Mouse (Mus musculus): ENCODE measurements around the gene Nfic. TPM values are rescaled to one million over a fixed set of nuclear protein-coding genes. Genes with fewer than 3 reads are reported as not detected.

Gene Nfic
- total RNA-seq, 2 experiments from 2014 or later, result 87.9 to 96.9 TPM

DNA sequence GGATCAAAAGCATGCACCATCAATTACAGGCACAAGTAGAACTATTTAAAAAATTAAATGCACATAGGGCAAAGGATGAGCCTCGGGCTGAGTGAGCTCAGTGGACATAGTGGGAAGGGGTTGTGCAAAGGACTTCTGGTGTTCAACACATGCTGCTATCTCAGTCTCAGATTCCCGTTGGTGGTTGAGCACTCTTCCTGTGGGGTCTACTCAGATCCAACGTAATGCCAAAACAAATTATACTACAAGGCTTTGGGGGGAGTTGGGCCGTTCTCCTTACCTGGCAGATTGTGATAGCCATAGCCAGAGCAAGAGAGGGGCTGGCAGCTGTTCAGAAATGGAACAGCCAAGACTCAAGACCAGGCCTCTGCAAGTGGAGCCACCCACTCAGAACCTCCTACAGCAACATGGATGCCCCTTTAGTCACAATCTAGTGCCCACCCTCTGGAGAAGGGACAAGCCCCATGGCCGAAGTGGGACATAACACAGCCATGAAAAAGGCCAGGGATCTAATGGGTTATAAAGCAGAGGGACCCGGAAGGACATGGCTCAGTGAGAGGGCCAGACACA, 75.5 kb downstream of the Nfic start:
- intact Hi-C loops (cut with DNase I), result no loop called here
- no peak for DNase-seq (ENCODE audit: low spot score in 2 of 2)

DNA sequence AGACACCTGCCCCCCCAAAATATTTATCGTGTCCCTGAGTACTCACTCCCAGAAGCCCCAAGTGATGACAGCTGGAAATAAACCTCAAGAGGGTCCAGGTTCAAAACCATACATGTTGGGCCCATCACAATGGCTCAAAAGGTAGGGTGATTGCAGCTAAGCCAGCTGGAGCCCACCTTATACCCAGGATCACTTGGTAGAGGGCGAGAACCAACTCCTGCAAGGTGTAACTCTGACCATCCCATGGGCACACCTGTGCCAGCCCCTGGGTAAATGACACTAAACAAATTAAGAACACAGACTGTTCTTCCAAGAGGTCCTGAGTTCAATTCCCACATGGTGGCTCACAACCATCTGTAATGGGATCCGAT, 76.3 kb downstream of the Nfic start:
- intact Hi-C loops (cut with DNase I), result no loop called here
- DNase-seq (ENCODE audit: low spot score in 2 of 2), result no peak

- intact Hi-C loops (cut with DNase I), result no loop called here
- DNase-seq (ENCODE audit: low spot score in 2 of 2), result peak; percentile 100
These were observed 76.8 kb downstream of the Nfic start for GRCm38 (mm10) chr10:81378553-81379182.

DNA sequence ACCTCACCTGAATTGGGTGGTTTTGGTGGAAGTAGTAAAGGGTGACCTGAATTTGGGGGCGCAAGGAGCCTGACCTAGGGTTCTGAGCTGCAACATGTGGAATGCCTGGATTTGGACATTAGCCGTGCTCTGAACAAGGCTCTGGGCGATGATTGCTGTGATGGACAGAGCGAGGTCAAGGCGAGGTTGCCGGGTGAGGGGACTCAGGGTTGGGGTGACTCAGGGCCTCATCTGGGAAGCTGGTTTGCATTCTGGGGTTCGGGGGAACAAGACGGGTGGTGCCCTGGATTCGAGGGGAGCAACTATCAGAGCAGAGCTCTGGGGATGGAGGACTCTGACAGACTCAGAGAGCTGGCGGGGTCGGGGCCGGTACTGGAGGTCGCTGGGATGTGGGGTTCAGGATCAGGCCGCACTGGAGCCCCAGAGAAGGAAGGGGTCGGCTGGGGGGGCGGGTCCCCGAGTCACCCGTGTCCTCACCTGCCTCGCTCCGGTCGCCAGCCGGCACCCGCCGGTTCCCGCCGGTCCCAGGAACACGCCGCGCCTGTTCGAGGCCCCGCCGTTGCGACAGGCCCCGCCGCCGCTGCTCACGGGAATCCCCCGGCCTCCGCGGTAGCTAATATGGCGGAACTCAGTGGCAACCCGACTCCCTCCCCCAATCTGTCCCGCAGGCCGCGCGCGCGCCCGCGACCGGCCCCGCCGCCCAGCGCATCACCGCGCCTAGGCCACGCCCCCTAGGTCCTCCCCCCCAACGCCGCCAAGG, 77.5 kb downstream of the Nfic start, which contains the start of gene Fzr1:
TSS of gene Fzr1 (minus strand) at position 724 of the 760 bp plus-strand sequence.
- no peak for DNase-seq (ENCODE audit: low spot score in 2 of 2)
- intact Hi-C loops (cut with DNase I), result no loop called here

- DNase-seq (ENCODE audit: low spot score in 2 of 2), result no peak
These were observed 78.1 kb downstream of the Nfic start for GRCm38 (mm10) chr10:81377362-81377664.

DNA sequence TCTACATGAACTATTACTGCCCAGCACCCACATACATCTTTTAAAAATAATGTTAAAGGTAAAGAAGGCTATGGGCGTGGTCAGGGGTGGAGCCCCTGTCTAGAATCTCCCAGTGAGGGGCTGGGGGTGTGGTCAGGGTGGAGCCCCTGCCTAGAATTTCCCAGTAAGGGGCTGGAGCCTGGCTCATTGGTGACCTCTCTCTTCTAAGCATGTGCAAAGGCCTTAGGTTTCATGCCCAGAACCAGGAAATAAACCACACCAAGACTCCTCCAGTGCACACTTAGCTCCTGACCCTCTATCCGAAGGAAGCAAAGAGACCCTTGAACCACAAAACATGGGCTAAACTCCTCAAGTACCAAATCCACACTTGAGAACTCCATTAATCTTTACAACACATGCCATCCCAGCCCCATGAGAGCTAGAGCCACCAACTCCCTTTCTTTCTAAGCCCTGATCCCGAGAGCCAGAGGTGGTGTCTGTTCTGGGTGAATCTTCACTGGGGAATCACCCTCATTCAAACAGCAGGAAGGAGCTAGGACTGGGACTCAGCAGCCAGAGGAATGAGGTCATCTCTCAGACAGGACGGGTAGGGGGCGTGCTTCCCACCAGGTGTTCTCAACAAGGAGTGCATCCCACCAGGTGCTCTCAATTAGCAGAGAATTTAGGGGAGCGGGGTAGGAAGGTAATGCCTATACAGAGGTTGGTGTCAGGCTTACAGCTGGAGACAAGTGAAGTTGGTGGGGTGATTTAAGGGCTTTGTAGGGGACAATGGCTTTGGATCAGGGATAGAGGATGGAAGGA, 78.7 kb downstream of the Nfic start:
- DNase-seq (ENCODE audit: low spot score in 2 of 2), result no peak
- intact Hi-C loops (cut with DNase I), result no loop called here

More at GRCm38 (mm10) chr10:81377362-81377664, 78.1 kb downstream of the Nfic start:
- intact Hi-C loops (cut with DNase I), result no loop called here

DNA sequence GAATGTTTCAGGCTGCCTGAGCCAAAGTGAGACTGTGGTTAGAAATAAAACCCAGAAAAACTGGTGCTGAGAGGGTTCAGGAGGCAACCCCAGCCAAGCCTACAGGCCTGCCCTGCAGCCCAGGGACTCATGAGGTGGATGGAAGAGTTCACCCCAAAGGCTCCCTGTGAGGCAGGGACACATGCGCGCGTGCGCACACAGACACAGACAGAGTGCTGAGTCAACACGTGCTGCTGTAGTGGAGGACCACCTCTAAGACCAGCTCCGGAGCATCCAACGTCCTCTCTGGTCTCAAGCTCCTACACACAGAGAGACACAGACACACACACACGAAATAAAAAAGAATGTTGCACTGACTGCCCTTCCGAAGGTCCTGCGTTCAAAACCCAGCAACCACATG, 80.1 kb downstream of the Nfic start:
- no peak for DNase-seq (ENCODE audit: low spot score in 2 of 2)
- intact Hi-C loops (cut with DNase I), result no loop called here

- intact Hi-C loops (cut with DNase I), result no loop called here
- no peak for DNase-seq (ENCODE audit: low spot score in 2 of 2)
These were observed 88.3 kb downstream of the Nfic start for GRCm38 (mm10) chr10:81367207-81367495.

DNA sequence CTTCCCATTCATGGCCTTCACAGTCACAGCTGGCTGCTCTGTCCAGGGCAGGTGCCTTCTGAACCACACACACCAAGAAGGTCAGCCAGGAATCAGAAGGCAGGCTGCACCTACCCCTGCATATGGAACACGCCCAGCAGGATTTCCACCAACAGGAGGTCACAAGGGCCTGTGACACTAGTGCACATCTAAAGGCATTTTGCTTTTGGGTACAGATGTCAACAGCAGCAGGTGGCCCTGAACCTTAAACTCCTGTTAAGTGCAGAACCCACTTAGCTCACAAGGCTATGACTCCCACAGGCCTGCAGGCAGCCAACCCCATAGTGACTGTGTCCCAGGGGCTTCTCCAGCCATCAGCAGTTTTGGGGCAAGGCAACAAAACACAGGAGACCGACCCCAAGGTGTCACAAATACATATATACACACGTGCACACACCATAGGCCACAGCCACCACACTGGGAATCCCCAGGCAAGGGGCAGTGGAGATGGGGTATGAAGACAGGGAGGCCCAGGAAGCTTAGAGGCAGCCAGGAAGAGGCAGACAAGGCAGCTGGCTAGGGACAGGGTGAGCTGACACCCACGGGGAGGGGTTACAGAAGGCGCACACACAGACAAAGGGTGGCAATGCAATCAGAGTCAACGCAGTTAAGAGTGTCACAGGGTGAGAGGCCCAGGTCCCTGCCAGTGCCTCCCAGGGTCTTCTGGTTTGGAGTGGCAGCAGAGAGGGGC, 88.8 kb downstream of the Nfic start:
- DNase-seq (ENCODE audit: low spot score in 2 of 2), result no peak
- intact Hi-C loops (cut with DNase I), result no loop called here

DNA sequence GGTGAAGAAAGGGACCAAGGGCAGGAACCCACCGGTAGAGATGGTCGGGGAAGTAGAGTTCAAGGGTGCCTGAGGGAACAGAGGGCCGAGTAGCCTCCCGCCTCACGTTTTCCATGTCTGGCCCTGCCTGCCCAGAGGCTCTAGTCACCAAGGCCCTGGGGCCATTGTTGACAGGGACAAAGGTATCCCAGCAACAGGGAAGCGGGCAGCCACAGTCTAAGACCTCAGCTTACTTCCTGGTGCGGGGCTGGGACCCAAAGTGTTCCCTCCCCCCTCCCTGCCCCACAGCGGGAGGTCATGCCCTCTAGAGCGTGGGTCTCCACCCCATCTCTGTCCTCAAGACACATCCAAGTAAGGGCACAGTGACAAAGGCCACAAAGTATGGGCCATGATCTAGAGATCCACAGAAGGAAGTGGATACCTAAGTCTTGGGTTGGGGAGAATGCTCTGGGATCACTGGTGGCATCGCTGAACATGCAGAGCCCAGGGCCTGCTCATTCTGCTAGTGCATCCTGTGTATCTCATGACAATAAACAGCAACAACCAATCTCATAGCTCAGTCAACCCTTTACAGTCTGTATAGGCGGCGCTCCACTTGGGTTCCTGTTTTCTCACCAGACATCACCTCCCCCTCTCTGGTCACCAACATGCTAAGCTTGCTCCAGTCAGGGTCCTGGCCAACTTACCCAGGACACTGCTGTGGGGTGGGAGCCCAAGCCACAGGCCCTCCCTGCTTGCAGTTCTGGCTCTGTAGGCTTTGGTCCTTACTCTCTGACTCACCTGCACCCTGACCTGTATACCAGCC, 89.6 kb downstream of the Nfic start, which contains the start of gene 4930404N11Rik:
TSS of gene 4930404N11Rik (minus strand) at position 145 of the 805 bp plus-strand sequence.
- no peak for DNase-seq (ENCODE audit: low spot score in 2 of 2)
- intact Hi-C loops (cut with DNase I), result no loop called here

DNA sequence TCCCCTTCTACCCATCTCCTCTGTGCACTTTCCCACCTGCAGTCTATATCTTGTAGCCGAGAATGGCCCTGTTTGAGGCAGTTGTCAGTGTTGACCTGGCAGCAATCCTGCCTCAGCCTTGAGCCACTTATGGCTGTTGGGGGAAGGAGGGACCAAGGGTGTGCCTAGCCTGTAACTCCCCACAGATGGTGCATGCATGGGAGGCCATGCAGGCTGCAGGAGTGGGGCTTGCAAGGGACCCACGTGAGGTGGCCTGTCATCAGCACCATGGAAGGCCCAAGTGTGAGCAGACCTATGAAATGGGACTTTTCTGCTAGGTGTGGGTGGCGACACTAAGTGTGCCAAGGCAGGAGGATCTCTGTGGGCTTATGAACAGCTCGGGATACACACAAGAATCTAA, 90.4 kb downstream of the Nfic start:
- intact Hi-C loops (cut with DNase I), result no loop called here
- DNase-seq (ENCODE audit: low spot score in 2 of 2), result peak in 1 of 2 experiments; percentile 52

- intact Hi-C loops (cut with DNase I), result no loop called here
These were observed 90.8 kb downstream of the Nfic start for GRCm38 (mm10) chr10:81364666-81365065.

DNA sequence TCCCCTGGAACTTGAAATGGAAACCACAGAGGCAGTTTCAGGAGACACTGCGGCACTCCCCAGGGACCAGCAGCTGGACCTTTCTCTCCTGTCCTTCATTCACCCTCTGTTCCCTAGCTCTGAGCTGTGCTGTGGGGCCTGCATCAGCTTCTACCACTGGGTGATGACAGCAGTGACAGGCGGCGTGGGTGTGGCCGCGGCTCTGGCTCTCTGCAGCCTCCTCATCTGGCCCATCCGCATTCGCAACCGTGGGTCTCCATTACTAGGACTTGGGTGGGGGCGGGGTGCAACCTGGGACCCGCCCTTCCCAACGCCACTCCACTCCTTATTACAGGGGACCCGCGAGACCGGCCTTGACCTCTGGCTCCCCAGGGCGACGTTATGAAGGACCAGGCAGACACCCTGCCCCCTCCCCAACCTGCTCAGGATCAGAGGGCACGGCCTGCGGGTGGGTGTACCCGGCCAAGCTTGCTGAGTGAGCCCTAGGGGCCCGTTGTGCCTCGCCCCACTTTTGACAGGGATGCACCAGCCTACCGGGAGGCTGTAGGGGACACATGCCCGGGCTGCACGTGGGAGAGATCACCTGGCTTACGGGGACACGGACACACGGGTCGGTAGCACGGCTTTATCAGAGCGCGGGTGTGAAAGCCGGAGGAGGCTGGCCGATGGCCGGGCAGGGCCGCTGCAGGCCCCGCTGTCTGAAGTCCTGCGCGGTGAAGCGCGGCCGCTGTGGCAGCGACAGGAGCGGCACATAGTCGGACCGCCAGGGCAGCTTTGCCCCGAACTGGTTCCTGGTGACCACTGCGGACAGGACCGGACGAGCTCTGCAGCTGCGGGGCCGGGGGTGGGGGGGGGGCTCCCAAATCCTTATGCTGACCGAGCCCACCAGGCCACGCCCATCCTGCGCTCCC, 91.7 kb downstream of the Nfic start:
- intact Hi-C loops (cut with DNase I), result no loop called here
- no peak for DNase-seq (ENCODE audit: low spot score in 2 of 2)

More at GRCm38 (mm10) chr10:81364666-81365065, 90.8 kb downstream of the Nfic start:
- DNase-seq (ENCODE audit: low spot score in 2 of 2), result no peak

DNA sequence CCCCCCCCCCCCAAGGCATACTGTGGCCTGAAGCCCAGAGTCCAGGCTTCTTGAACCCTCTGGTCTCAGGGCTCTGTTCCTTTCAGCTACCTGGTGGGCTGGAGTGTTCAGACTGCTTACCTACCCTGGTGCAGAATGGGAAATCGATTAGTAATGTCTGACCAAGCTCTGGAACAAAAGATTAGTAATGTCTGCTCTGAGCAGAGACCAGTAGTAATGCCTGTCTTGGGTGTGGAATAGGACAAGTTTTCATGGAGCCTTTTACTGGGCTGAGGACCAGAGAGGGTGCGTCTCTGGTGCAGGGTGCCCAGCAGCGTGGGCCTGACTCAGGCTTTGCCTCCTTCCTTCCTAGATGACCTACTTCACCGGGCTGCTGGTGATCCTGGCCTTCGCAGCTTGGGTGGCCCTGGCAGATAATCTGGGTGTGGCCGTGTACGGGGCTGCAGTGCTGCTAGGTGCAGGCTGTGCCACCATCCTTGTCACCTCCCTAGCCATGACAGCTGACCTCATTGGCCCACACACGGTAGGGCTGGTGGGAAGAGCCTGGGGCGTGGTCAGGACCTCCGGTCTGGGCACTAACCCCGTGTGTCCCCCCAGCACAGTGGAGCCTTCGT, 93.0 kb downstream of the Nfic start:
- no peak for DNase-seq (ENCODE audit: low spot score in 2 of 2)
- intact Hi-C loops (cut with DNase I), result no loop called here

DNA sequence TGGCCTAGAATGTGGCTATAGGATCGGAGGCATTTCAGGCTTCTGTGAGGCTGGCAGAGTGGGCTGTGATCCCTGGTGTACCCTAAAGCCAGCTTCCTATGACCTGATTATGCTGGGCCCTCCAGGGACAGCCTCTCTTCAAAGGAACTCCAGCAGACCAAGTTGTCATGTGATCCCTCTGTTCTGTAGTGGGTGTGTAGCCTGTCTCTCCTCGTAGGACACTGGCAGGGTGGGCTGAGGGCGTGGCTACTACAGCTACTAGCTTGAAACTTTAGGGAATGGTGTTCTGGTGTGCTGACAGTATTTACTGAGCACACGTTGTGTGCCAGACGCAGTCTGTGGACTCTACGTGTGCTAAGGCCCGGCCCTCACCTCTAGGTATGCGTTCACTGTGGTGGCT, 94.7 kb downstream of the Nfic start:
- intact Hi-C loops (cut with DNase I), result no loop called here
- DNase-seq (ENCODE audit: low spot score in 2 of 2), result no peak

GRCm38 (mm10) chr10:81358841-81359240, 96.6 kb downstream of the Nfic start:
- intact Hi-C loops (cut with DNase I), result no loop called here
- no peak for DNase-seq (ENCODE audit: low spot score in 2 of 2)

GRCm38 (mm10) chr10:81358209-81358608, 97.2 kb downstream of the Nfic start:
- intact Hi-C loops (cut with DNase I), result no loop called here
- no peak for DNase-seq (ENCODE audit: low spot score in 2 of 2)
